Mouse (Mus musculus): ENCODE measurements around the gene Fam178b.

- TF ChIP-seq CTCF (IDR thresholded peaks at IDR 0.05; ENCODE audit: low read depth) = no peak
- no peak for TF ChIP-seq EP300 (optimal IDR thresholded peaks at IDR 0.05)
Observed at GRCm38 (mm10) chr1:36588476-36589450, 94.2 kb downstream of the Fam178b start.
